Mouse (Mus musculus) right cerebral cortex, adult 2 months (tissue): Measurements from ENCODE around the gene Dgkd.

Experiments used
- DNase-seq, 2 experiments: peaks; one replicate each; pipeline ENCODE4 v3.0.0; 2021 to 2022; ENCODE audit warnings: low spot score in 2 of 2

The Dgkd gene

DNA sequence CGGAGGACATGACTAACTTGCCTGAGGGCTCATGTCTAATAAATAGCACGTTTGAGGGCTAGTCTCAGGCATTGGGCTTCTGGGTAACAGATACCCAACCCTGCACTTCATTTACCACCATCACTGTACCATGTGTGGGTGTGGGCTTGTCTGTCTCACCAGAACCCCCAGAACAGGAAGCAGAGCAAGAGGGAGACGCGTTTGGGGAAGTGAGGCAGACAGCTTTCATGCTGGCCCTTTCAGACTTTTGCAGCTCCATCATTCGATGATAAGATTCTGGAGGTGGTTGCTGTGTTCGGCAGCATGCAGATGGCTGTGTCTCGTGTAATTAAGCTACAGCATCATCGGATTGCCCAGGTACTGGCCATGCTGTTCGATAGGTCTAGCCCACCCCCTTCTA lies 82.0 kb downstream of the Dgkd start:
- peak; percentile 49 to 50 for DNase-seq

DNA sequence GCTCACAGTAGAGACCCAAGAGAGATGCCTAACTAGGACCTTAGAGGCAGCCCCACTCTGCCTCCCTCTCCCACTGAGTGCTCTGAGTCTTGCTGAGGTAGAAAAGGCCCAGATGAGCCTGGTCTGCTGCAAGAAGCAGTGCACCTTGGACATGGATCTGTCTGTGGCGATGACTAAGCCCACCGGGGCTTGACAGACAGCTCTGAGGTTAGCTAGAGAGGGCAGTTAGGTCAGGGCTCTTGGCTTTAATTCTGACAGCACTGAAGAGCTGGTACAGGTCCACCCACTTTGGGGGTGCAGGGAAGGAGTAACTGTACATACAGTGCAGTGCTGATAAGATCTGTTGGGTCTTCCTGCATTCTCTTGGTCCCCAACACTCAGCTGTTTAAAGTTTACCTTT lies 82.5 kb downstream of the Dgkd start:
- no peak for DNase-seq

DNA sequence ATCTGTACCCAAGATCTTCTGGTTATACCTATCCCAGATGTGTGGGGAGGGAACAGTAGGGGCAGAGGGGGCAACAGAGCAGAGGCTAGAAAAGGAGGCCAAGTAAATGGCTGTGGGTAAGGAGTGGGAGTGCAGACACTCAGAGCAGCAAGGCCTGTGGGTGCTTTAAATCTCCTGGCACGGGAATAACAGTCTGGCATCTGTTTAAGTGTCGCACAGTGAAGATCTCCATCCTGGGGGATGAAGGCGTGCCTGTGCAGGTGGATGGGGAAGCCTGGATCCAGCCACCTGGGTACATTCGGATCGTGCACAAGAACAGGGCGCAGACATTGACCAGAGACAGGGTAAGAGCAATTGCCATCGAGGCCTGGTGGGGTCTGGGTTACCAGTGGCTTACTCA lies 83.0 kb downstream of the Dgkd start:
- DNase-seq: peak; percentile 55 to 56

DNA sequence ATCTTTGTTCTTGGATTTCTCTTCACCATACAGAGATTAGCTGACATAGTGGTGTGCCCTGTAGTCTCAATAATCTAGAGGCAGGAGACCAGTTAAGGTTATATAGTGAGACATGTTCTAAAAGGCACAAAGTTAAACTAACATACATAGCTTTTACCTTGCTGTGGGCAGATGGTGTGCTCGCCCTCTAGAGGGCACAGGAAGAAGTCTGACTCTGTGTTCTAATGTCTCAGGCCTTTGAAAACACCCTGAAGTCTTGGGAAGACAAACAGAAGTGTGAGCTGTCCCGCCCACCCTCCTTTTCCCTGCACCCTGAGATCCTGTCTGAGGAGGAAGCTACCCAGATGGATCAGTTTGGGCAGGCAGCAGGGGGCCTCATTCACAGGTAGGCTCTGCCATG lies 83.4 kb downstream of the Dgkd start:
- no peak for DNase-seq

DNA sequence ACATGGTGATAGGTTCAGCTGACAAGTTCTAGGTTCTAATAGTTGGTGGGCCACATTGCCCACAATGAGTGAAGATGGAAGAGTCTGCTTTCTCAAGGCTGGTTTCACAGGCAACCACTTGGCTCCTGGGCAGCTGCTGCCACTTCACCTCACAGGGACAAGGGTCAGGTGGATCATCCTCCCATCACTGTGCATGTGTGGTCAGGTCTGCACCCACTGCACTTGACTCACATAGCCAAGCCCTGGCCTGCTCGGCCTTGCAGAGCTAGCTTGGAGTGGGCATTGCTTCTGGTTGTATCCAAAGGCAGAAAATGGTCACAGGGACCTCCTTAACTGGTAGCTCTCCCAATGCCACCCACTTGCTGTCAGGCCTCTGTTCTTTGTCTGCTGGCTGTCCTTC lies 88.7 kb downstream of the Dgkd start:
- no peak for DNase-seq

DNA sequence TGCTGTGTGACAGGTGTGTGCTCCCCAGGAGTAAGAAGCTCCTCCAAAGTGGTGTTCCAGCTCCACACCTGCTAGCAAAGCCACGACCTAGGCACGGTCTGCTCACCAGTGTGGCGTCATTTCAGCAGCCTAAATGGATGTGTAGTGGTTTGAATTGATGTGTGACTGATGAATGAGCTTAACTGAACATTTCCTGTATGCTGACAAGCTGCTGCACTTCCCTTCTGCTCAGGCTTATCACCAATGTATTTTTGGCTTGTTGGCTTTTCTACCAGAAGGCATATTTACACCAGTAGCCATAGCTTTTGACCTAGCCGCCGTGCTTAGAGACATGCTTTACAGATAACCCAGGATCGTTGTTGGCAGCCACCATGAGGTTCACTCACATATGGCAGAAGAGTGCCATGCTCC lies 94.6 kb downstream of the Dgkd start:
- no peak for DNase-seq

DNA sequence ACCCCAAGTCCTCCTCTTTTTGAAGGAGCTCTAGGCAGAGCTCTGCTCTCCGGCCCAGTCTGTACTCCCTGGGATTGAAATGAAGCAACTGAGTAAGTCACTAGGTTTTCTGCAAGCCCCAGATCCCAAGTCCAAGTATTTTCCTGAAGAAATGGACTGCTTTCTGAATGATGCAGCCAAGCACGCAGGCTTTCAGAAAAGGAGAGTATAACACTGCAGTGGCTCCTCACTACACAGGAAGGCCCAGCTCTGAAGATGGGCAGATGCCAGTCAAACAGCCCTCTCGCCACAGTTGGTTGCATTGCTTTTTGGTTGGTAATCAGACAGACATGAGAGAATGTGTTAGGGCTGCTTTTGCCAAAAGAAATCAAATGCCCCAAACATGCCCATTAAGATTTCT lies 98.6 kb downstream of the Dgkd start:
- no peak for DNase-seq

DNA sequence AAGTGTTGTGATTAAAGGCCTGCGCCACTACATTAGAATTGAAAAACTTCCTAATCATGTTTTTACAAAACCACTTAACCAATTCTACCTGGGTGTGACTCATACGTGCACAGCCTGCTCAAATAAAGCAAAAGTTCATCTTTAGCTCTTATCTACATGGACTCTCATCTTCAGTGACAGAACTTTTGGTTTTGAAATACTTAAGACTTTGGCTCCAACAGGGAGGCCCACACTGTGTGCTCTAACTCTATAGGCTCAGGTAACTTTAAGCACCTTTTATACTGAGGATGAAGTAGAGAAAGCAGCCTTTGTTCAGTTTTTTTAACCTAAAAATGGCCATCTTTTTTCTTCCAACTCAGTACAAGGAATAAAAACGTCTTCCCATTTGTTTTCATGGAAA lies 100.0 kb downstream of the Dgkd start:
- DNase-seq: no peak

DNA sequence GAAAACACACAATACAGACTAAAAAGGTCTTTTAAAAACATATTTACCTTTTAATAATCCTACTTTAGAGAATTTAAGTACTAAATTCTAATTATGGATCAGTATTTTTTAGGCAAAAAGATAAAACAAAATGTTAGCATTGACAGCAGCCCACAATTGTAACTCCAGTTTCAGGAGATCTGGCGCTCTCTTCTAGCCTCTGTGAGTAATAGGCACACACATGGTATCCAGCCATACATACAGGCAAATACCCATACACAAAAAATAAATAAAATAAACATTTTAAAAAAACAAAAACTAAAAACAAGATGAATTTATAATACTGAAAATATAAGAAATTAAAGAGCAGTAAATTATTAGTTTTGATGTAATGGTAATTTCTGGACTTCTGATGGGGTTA lies 105.8 kb downstream of the Dgkd start:
- no peak for DNase-seq

DNA sequence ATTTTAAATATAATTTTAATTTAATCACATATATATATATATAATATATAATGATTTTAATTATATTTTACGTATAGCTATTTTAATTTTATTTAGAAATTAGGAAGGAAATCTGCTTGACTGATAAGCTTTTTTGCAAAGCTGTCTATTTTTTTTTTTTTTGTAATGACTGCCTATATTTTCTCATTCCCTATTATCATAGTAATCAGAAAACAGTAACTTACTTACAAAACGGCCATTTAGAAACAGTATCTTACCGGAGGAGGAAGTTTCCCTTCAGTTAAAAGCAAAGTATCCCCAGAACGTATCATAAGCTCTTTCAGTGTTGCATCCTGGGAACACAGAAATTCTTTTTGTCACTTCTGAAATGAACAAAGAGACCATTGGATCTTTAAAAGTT lies 106.4 kb downstream of the Dgkd start:
- no peak for DNase-seq

DNA sequence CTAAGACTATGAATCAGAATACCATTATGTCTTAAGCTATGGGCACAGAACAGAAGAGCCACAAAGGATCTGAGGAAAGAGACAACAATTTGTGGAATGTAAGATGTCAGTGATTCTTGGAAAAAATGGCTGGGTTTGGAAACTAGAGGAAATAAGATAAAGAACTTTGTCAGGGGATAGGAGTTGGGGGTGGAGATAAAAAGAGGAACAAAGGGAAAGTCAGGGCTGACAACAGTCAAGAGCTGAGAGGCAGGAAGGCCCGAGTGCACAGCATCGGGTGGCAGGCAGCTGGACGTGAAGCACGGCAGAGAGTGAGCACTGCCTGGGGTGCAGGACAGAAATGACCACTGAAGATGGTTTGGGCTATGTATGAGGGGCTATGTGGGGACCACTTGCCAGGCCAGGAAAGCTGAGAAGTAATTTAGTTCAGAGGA lies 106.9 kb downstream of the Dgkd start:
- DNase-seq: no peak

DNA sequence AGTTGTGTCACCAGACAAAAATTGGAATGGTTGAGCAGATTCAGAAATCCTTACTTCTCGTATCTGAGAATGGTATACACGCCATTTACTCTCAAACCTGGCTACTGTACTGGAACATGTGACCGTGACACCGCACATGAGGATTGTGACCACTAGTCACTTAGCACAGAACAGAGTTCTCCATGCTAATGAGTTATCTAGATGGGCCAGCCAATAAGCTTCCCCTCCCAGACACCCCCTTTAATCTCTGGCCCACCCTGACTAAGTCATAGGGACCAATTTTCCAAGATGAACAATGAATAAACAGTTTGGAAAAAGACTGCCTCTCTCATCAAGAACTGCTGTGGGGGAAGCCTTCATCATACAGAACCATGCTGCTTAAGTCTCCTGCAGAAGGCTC lies 107.7 kb downstream of the Dgkd start:
- DNase-seq: no peak

DNA sequence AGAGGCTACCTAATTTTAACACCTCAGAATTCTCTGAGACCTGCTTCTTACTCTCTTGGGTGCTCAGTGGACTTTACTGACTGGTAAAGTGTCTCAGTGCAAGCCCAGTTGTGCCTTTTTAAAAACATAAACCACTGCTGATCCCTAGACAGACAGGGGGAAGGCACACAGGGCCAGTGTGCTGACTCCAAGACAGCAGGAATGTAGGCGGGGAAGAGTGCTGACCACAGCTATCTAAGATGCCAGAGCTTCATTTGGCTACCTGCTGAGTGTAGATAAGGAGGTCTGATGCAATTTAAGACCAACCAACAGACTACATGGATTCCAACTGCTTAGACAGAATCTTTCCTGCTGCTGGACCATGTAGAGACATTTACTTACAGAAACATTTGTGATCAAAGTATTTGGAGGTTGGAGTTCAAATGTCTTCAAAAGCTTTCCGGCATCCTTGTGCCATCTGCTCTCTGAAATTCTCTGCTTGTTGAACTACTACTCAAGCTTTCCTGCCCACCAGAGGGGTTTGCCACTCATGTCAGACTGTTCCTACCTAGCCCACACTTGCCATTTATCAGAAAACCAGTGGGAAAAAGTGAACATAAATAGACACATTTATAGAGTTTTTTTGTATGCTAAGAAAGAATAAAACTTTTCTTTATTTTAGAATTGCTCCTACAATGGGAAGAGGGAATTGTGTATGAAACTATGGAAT lies 108.5 kb downstream of the Dgkd start:
- DNase-seq: no peak

DNA sequence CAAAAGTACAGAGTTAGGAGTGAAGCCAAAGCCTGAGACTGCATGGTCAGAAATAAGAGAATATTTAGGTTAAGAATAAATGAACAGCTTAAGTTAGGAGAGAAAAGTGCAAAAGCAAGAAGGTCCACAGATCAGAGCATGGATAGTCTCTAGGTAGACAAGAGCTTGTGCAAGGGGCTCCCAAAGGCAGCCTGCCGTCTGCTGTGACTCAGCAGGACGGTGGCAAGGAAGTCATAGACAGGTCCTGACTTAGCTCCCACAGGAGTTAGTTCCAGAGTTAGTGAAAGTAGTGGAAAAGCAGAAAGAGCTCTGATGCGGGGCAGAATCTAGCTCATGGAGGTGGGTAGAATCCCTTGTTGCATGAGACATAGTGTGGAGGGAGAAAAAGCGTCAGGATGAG lies 117.3 kb downstream of the Dgkd start:
- no peak for DNase-seq

DNA sequence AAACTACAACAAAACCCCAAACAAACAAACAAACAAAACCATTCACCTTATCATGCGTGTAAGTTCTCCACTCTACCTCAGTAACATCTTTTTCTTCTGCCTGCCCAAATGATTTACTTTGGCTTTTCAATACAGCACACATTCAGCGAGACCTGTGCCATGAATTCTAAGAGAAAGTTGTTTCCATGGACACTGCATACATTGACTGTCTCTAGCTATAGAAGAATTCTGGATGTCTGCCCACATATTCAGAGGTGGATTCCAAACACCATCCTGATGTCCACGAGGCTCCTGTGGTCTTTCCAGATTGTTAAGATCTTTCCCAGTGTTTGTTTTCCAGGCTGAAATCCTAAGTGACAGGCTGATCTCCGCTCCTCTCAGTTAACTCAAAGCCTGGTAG lies 129.2 kb downstream of the Dgkd start:
- DNase-seq: peak; percentile 17 to 23

DNA sequence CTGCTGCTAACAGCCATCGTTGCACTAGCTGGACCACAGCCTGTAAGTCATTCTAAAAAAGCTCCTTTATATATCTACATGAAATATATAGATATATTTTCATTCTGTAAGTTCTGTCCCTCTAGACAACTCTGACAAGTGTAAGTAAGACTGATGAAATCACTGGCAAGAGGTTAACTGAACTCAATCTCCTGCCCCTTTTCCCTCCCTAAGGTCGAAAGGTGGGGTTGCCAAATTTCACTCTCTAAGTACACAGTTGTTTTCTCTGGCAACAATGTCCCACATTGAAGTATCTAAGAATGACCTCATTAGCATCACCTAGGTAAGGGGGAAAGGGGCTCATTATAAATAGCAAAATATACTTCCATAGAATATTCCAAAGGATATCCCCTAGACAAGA lies 139.6 kb downstream of the Dgkd start:
- DNase-seq: no peak
